Mouse (Mus musculus) macrophage (primary cell): ENCODE measurements around the gene Nudt8. TPM values are rescaled to one million over a fixed set of nuclear protein-coding genes. Genes with fewer than 3 reads are reported as not detected.

Experiments
- H3K27ac ChIP-seq: fragments of 350-480 bp; formaldehyde crosslinking; 2 replicates; pipeline ENCODE4 v1.9.0; 2021
- H3K36me3 ChIP-seq: fragments of 350-480 bp; formaldehyde crosslinking; 2 replicates; pipeline ENCODE4 v1.9.0; 2021; ENCODE audit errors: inconsistent target
- H3K4me3 ChIP-seq: fragments of 350-480 bp; formaldehyde crosslinking; 2 replicates; pipeline ENCODE4 v1.9.0; 2021; ENCODE audit errors: inconsistent target
- H3K79me2 ChIP-seq: fragments of 350-480 bp; formaldehyde crosslinking; 2 replicates; pipeline ENCODE4 v1.9.0; 2021; ENCODE audit errors: inconsistent target
- WGBS: methylation state at CpG from one replicate; pipeline ENCODE4 v1.1.7; 2026; ENCODE audit warnings: inconsistent platforms; ENCODE audit not compliant: missing documents; 5-methylcytosine and 5-hydroxymethylcytosine counted together
- polyA plus RNA-seq: library from polyadenylated mRNA; stranded (reverse); fragments of 250-400 nt; gene quantifications from 3 replicates; pipeline ENCODE4 v1.2.4, GENCODE M21; 2018; ENCODE audit warnings: inconsistent platforms

Gene Nudt8
- polyA plus RNA-seq, 1 experiment from 2014 or later: 7.0 TPM

DNA sequence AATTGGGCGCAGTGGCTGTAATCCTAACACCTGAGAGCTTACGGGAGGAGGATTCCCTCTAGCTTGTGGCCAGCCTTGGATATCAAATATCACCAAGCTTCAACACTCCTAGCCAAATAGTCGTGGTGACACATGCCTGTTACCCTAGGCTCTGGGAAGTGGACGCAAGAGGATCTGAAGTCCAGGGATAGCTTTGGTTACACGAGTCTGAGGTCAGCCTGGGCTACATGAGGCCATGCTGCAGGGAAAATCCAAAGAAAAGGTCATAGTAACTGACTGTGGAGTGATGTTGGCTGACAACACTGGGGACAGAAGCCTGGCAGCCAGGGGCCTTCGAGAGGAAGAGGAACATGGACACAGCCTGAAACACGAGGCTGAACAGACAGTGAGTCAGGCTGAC, 4.3 kb upstream of the Nudt8 start:
- H3K4me3 ChIP-seq: no peak overlapping the region
- WGBS: 62% methylated on average over 7 of the region's 7 CpGs
- H3K27ac ChIP-seq: no peak overlapping the region
- H3K36me3 ChIP-seq: no peaks in the 10 kb centered on the region
- H3K79me2 ChIP-seq: no peaks in the 10 kb centered on the region

DNA sequence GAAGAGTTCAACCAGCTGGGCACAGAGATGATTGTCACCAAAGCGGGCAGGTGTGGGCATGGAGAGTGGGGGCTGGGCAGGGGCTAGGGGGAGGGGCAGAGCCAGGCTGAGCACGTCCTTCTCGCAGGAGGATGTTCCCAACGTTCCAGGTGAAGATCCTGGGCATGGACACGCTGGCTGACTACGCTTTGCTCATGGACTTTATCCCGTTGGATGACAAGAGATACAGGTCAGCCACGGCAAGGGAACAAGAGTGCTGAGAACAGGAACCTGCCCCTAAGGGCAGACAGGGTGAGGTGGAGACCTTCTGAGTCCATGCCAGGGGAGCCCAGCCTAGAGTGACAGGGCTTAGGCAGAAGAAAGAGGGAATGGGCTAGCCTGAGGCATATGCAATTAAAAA, 3.6 kb upstream of the Nudt8 start:
- Histone ChIP-seq H3K27ac (no peak overlapping the region), H3K79me2 (no peaks in the 10 kb centered on the region), H3K4me3 (no peak overlapping the region), H3K36me3 (no peaks in the 10 kb centered on the region)
- WGBS: 91% methylated on average over 3 of the region's 8 CpGs

DNA sequence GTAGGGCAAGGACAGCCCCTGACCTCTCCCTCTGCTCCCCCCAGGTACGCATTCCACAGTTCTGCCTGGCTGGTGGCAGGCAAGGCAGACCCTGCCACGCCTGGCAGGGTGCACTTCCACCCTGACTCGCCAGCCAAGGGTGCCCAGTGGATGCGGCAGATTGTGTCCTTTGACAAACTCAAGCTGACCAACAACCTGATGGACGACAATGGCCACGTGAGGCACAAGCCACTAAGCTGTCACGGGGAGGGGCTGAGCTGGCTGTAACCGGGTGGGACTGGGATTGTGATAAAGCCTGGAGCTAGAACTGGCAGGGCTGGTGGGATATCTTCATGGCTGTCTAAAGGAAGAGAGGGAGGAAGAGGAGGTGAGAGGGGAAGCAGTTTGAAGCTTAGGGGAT, 3.1 kb upstream of the Nudt8 start:
- Histone ChIP-seq H3K27ac (no peak overlapping the region), H3K79me2 (no peaks in the 10 kb centered on the region), H3K36me3 (no peaks in the 10 kb centered on the region), H3K4me3 (no peak overlapping the region)
- WGBS: 96% methylated on average over 8 of the region's 8 CpGs

- no peaks in the 10 kb centered on the region for H3K79me2 ChIP-seq
Measured at GRCm38 (mm10) chr19:3998335-3998734, 2.0 kb upstream of the Nudt8 start.

DNA sequence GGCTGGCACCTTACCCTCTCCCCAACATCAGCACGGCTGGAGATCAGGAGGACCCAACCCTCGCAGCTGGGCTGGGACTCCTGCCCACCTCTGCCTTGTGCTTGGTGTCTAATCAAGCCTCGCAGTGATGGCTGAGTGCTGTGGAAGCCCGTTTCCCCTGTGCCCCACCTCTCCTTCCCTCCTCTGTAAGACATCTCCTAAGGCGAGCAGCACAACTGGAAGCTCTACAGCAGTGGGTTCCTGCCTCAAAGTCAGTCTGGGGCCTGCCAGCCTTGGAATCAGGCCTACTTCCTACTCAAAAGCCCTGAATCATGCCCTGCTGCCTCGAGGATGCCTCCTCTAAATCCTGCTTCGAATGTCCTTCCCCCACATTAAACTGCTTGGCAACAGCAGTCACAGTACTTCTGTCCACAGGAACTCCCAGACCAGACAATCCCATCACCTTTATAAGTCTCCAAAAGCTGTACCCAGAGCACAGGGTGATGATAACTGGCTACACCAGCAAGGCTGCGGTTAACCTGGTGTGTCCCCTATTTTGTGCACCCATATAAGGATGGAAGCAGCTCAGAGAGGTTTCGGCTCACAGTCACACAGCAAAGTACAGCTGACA, 1.2 kb upstream of the Nudt8 start:
- no peak overlapping the region; the same call in 1 of the 2 replicates for H3K4me3 ChIP-seq
- H3K27ac ChIP-seq: peak overlapping the region; percentile 70
- 56% methylated on average over 9 of the region's 9 CpGs for WGBS
- H3K36me3 ChIP-seq: no peaks in the 10 kb centered on the region
- H3K79me2 ChIP-seq: no peaks in the 10 kb centered on the region

More at GRCm38 (mm10) chr19:3998335-3998734, 2.0 kb upstream of the Nudt8 start:
- 96% methylated on average over 8 of the region's 8 CpGs for WGBS
- no peaks in the 10 kb centered on the region for H3K36me3 ChIP-seq
- no peak overlapping the region for H3K4me3 ChIP-seq
- no peak overlapping the region for H3K27ac ChIP-seq

DNA sequence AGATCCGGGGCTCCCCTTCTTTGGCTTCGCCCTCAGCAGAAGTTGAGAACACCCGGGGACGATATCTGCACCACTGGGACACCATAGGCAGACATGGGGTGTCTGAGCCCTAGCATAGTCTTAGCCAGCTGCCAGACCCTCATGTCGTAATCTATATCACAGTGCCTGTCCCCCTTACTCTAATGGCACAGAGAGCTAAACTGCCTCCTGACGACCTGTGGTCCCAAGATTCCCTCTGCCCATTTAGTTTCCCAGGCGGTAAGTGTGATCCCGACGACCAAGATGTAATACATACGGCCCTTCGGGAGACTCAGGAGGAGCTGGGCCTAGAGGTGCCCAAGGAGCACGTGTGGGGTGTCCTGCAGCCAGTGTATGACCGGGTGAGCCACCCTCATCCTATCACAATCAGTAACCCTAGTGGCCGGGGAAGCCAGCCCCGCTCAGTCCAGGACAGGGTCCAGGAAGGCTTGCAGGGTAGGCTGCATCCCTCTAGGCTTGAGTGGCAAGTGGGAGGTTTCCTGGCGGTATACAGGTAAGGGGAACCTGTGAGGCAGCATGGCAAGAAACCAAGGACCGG, 657 bp downstream of the Nudt8 start:
- no peaks in the 10 kb centered on the region for H3K79me2 ChIP-seq
- H3K27ac ChIP-seq: no peak overlapping the region
- peak overlapping the region; percentile 40 for H3K4me3 ChIP-seq
- peaks cover 2% of the 10 kb centered on the region; the same call in 1 of the 2 replicates for H3K36me3 ChIP-seq
- WGBS: 43% methylated on average over 17 of the region's 17 CpGs

DNA sequence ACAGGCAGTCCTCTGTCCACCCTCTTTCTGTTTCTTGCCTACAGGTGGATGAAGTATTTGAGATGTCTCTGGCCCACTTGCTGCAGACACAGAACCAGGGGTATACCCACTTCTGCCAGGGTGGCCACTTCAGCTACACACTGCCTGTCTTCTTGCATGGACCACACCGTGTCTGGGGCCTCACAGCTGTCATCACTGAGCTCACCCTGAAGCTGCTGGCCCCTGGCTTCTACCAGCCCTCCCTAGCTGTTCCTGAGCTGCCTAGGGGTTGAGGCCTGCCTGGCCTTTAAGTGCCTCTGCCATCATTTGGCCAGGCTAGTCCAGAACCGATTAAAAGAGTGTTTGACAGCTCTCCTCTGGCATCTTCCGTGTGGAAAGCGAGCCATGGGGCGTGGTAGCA, 1.4 kb downstream of the Nudt8 start:
- WGBS: 93% methylated on average over 5 of the region's 5 CpGs
- peaks cover 10% of the 10 kb centered on the region; the same call in 1 of the 2 replicates for H3K36me3 ChIP-seq
- H3K79me2 ChIP-seq: no peaks in the 10 kb centered on the region
- no peak overlapping the region for H3K4me3 ChIP-seq
- no peak overlapping the region for H3K27ac ChIP-seq

DNA sequence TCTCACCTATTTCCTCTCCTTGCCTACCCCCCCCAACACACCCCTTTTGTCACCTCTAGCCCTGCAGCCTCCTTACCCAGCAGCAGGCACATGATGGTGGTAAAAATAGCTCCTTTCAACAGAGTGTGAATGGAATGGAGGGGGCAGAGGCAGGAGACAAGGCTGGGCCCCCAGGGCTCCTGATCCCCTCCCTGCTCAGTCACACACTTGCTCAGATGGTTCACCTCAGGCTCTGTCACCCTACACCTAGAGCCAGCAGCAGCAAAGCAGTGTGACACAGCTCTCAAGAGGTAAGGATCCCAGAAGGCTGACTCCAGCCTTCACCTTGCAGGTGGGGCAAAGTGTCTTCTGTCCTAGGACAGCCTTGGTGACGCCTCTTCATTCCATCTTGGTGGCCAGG, 2.7 kb downstream of the Nudt8 start, which contains the start of gene Doc2g:
TSS of gene Doc2g (plus strand) at position 202 of the 400 bp plus-strand sequence.
- WGBS: 100% methylated on average over 1 of the region's 1 CpGs
- Histone ChIP-seq H3K36me3 (peaks cover 23% of the 10 kb centered on the region), H3K79me2 (no peaks in the 10 kb centered on the region), H3K4me3 (no peak within 1 kb of the TSS), H3K27ac (no peak within 1 kb of the TSS)

DNA sequence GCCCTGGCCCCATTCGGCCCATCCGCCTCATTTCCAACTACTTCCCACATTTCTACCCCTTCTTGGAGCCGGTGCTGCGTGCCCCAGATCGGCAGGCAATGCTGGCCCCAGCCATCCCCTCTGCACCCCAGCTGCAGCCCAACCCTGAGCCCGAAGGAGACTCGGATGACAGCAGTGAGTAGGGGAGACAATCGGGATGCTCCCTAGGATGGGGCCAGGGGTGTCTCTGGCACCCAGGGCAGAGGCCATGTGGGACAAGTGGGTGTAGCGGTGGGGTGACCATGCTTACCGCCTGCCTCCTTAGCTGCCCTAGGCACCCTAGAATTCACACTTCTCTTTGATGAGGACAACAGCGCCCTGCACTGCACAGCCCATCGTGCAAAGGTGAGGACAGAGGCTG, 3.3 kb downstream of the Nudt8 start:
- no peaks in the 10 kb centered on the region for H3K79me2 ChIP-seq
- 87% methylated on average over 12 of the region's 12 CpGs for WGBS

GRCm38 (mm10) chr19:4004331-4004730, 4.0 kb downstream of the Nudt8 start:
- WGBS: 92% methylated on average over 8 of the region's 15 CpGs
- Histone ChIP-seq H3K36me3 (peaks cover 35% of the 10 kb centered on the region), H3K4me3 (no peak overlapping the region), H3K79me2 (no peaks in the 10 kb centered on the region), H3K27ac (no peak overlapping the region)

More for the DNA sequence above, 3.3 kb downstream of the Nudt8 start:
- H3K27ac ChIP-seq: no peak overlapping the region
- peaks cover 28% of the 10 kb centered on the region for H3K36me3 ChIP-seq
- H3K4me3 ChIP-seq: no peak overlapping the region

- Histone ChIP-seq H3K4me3 (no peak overlapping the region), H3K36me3 (peaks cover 43% of the 10 kb centered on the region), H3K79me2 (no peaks in the 10 kb centered on the region), H3K27ac (no peak overlapping the region)
- 94% methylated on average over 9 of the region's 9 CpGs for WGBS
Measured at GRCm38 (mm10) chr19:4005091-4005490, 4.7 kb downstream of the Nudt8 start.

DNA sequence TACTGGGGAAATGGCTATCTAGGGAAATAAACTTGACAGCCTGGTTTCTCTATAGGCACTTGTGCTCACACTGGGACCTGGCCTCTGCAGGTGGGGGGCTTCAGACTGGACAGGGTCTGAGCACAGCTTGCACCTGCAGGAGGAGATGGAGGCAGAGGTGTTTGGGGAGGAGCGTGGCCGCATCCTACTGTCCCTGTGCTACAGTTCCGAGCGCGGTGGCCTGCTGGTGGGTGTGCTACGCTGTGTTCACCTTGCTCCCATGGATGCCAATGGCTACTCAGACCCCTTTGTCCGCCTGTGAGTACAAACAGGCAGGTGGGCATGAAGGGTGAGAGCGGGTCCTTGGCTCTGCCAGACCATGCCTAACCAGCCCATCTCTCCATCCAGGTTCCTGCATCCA, 5.6 kb downstream of the Nudt8 start:
- Histone ChIP-seq H3K36me3 (peaks cover 44% of the 10 kb centered on the region), H3K4me3 (no peak overlapping the region), H3K27ac (no peak overlapping the region), H3K79me2 (no peaks in the 10 kb centered on the region)
- 91% methylated on average over 8 of the region's 8 CpGs for WGBS

DNA sequence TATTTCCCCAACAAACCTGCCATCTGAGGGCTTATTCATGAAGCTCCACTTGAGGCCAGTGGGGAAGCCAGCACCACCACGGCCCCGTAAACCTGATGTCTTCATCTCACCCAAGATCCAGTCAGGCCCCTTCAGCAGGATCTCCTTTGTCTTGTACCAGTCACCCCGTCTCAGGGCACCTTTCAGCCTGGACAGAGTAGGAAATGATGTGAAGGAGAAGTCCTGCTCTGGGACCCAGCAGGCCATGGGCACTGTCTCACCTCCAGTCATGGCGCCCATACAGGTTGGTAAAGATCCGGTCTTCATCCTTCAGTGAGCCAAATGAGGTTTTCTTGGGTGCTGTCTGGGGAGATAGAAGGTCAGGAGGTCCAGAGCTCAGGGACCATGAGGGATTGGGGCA, 10.7 kb downstream of the Nudt8 start:
- WGBS: 91% methylated on average over 5 of the region's 5 CpGs
- Histone ChIP-seq H3K36me3 (peaks cover 41% of the 10 kb centered on the region), H3K4me3 (no peak overlapping the region), H3K27ac (no peak overlapping the region), H3K79me2 (no peaks in the 10 kb centered on the region; the same call in 1 of the 2 replicates)

DNA sequence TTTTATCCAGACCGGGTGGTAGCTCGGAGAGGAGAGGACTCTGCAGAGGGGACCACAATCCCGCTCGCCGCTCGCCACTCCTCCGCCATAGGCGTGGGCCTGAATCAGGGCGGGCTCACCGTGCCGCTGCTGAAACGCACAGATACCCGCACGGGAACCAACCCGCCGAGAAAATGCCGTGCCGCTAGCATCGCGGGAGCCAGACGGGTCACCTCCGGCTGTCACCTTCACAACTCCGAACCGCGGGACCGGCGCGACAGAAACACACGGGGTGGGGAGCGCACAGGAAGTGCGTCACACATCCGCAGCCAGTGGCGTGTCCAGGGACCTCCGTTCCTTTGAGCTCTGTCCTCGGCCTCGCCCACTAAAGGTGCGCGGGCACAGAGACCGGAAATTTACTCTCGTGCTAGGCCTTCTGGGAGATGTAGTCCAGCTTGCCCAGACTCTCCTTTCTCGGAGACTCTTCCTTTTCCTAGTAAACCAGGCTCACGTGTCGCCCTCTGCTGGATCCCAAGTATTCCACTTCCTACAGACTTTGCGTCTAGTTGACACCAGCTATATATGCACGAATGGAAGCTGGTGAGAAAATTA, 12.1 kb downstream of the Nudt8 start, which contains the start of gene Ndufv1:
TSS of gene Ndufv1 (minus strand) at position 375 of the 591 bp plus-strand sequence.
- Histone ChIP-seq H3K79me2 (no peaks in the 10 kb centered on the region; the same call in 1 of the 2 replicates), H3K27ac (peak within 1 kb of the TSS; percentile 8; the same call in 1 of the 2 replicates), H3K4me3 (peak within 1 kb of the TSS; percentile 80), H3K36me3 (peaks cover 26% of the 10 kb centered on the region)
- WGBS: under 1% methylated on average over 43 of the region's 45 CpGs

DNA sequence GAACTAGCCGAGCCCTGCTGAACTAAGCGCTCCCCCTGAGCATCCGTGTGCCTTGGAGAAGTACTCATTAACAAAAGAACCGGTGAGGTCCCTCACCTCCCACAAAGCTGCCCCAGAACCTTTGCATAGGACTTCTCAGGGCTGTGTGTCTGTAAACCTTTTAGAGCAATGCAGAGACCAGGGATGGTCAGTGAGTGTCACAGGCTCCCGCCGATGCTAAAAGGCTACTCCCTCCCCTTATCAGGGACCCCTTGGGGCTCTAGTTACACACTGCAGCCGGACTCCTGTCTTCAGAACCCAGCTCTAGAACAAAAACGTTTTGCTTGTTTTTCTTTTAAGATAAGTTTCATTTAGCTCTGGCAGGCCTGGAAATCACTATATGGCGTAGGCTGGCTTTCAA, 12.7 kb downstream of the Nudt8 start:
- Histone ChIP-seq H3K79me2 (no peaks in the 10 kb centered on the region; the same call in 1 of the 2 replicates), H3K27ac (no peak overlapping the region; the same call in 1 of the 2 replicates), H3K36me3 (peaks cover 21% of the 10 kb centered on the region), H3K4me3 (peak overlapping the region; percentile 80)
- 33% methylated on average over 9 of the region's 9 CpGs for WGBS
